Mouse (Mus musculus): ENCODE measurements around the gene Fam163a. TPM values are rescaled to one million over a fixed set of nuclear protein-coding genes. Genes with fewer than 3 reads are reported as not detected.

The Fam163a gene
- not detected for total RNA-seq (2023)

GRCm38 (mm10) chr1:156204656-156205131 is at the start of gene Fam163a:
Gene Fam163a (minus strand): TSS chr1:156205026.

DNA sequence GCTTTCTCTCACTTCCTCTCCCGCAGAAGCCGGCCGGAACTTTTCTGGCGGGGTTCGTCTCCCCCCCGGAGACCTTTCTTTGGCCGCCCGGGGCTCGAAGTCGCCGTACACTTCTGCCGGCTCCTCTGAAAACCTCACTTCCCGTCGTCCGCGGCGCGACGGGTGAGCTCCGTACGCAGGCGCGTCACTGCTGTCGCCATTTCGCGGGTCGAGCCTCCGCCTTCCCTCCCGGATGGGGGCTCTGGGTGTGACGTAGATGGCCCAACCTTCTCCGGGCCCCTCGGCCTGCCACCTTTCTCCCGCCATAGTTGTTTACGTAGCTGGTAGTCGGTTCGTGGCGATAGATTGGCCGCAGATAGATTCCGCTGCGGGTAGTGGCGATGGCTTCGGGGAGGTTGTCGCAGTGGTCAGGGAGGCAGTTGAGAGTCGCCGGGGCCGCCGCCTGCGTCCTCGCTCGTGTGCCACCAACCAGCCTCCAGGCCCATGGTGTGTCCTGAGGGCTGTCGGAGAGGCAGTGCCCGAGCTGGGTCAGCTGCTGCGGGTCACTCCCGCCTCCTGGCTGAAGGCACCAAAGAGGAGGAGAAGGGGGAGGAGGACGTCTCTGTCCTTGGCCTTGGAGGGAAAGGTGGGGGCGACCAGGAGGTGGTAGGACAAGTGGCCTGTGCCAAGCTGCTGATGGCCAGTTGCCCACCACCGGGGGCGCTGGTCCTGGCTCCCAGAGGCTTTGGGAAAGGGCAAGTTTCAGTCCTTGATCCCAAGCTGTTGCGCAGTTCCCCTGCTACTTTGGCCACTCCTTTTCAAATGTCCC is 168.7 kb downstream of the Fam163a start, which contains the start of gene Tor1aip1:
Gene Tor1aip1, minus strand, starts transcription at position 551 of the 808 bp plus-strand sequence.

GRCm38 (mm10) chr1:156035269-156035929 is 169.4 kb downstream of the Fam163a start, which contains the start of gene Tor1aip2:
Gene Tor1aip2 (plus strand): TSS chr1:156035403.

Other genes starting within 250 kb of the Fam163a start
- 72.8 TPM for gene Cep350, start 231.8 kb downstream of the Fam163a start, total RNA-seq (2023)
- gene Tor1aip2, start 169.6 kb downstream of the Fam163a start, total RNA-seq (2023) = 87.5 TPM
- gene Tor1aip1, start 168.5 kb downstream of the Fam163a start, total RNA-seq (2023) = 88.3 TPM
- not detected for gene Tdrd5, start 98.6 kb upstream of the Fam163a start, total RNA-seq (2023)
- gene Nphs2, start 105.7 kb upstream of the Fam163a start, total RNA-seq (2023) = not detected
- 1,644 TPM for gene Gm2000, start 161.0 kb upstream of the Fam163a start, total RNA-seq (2023)
- gene Axdnd1, start 216.1 kb upstream of the Fam163a start, total RNA-seq (2023) = 1.8 TPM

All from CD8-positive naive resting alpha-beta T cell, adult 57 days (primary cell).